Mouse (Mus musculus) thymus, postnatal 0 days (tissue): ENCODE data around the gene Lin7a. TPM values are rescaled to one million over a fixed set of nuclear protein-coding genes. Genes with fewer than 3 reads are reported as not detected.

Source experiments
- DNase-seq: peaks from one replicate; pipeline ENCODE4 v3.0.0-alpha.2; 2015; ENCODE audit warnings: low spot score
- polyA plus RNA-seq: library from polyadenylated mRNA; unstranded; fragments of >200 nt; fragmentation: Nextera tagmentation; extraction: Ambion mirVana; gene quantifications from 2 replicates; pipeline ENCODE4 v1.2.1, GENCODE M21; 2015

The Lin7a gene
- polyA plus RNA-seq, 1 experiment from 2014 or later: 1.1 TPM

DNA sequence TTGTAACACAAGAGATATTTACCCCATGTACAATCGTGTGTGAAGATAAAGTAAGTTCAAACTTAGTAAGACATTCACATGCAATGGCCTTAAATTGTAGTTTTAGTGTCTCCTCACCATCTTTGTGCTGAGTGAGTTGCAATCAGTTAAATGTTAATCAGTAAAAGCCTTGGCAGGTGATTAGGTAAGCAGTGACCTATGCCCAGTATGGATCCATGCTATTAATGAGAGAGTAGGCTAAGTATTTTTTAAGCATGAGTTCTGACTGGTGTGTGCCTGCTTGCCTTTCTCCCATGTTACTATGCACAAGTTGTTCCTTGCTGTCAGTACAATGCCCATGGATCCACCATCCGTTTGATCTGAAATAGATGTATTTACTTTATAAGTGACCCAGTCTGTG is 44.6 kb downstream of the Lin7a start:
- DNase-seq: no peak

GRCm38 (mm10) chr10:107319648-107320047 is 48.2 kb downstream of the Lin7a start:
- no peak for DNase-seq

DNA sequence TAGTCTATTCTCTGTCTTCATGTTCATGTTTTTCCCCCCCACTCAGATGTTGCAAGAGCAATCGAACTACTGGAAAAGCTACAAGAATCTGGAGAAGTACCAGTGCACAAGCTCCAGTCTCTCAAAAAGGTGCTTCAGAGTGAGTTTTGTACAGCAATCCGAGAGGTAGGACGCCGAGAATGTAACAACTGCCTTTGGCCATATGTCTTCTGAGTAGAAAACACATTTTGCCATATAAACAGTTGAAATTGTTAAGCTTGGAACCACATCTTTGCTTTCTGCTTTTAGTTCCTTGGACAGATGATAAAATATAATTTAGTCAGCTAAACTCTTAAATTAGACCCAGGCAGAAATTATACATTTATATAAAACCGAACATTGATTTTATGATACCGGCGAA is 52.4 kb downstream of the Lin7a start:
- no peak for DNase-seq

DNA sequence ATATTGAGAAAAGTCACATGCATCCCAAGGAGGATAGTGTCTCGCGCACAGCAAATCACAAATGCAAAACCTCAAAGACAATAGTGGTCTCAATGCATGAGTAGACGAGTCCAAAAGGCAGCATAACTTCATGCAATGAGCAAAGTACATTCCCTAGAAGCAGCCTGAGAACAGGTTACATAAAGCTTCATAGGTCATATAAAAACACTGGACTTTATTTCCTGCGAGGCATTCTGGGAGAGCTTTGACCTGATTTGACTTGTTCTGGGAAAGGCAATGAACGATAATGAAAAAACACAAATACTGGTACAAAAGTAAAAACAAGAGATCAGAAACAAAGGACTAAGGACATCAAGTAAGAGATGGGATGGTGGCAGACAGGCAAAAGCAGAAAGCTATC is 54.1 kb downstream of the Lin7a start:
- DNase-seq: no peak

DNA sequence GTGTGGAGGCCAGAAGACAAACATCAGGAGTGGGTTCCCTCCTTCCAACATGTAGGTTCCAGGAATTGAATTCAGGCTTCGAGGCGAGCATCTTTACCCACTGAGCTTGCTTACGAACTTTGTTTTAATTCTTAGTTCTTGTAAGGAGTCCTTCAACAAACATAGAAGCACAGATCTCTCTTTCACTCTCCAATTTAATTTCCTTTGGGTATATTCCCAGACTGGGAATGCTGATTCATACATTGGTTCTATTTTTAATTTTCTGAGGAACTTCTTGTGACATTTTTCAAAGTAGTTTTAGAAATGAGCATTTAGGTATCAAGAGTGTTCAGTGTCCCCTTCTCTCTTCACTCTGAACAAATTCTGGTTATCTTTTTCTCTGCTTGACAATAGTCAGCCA is 68.0 kb downstream of the Lin7a start:
- DNase-seq: no peak

DNA sequence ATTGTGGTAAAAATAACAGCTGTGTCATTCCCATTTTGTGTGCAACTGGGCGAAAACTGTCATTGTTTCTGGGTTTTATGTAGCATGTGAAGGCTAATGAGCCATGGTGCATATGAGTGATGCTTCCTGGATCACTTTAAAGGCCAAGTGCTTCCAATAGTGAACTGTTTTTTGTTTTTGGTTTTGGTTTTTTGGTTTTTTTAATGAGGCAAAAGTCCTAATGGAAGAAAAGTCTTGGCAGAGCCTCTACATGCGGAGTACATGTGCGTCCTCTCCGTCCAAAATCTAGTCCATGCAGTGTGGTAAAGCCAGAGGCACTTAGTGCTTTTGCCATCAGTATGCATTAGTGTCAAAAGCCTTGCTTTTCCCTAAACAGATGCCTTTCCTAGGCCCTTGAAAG is 69.7 kb downstream of the Lin7a start:
- no peak for DNase-seq

- no peak for DNase-seq
These were observed 72.7 kb downstream of the Lin7a start for GRCm38 (mm10) chr10:107344200-107344599.

- DNase-seq: no peak
These were observed 76.4 kb downstream of the Lin7a start for GRCm38 (mm10) chr10:107347842-107348241.

DNA sequence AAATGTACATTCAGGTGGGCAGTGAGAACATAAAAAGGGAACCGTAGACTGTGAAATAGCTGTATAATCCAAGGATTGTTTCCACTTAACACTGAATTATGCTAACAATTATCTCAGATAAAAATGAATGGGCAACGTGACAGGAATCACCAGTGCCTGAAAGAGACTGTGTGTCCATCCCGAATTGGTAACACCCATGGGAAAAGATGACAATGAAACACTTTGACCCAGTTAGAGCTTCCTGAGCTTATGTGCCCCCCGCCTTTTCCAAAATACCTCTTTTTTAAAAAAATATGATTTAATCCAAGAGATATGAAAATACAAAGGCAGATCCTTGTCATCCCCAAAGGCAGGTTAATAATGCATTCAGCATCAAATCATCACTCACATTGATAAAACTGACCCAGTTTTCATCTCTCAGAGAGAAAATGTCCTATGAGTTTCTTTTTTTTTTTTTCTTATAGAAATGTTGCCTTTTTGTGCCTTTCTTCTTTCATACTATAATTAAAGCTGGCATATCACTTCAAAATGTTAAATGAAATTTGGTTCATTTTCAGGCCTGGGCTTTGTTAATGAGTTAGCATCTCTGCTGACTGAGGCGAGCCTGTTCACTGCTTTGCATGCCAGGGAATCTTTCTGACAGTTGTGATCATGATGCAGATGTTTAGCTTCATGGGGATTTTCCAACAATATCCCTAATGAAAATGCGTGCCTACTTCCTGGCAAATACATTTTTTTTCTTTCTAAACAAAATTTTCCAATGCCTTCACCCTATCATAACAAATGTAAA is 80.4 kb downstream of the Lin7a start:
- no peak for DNase-seq

- no peak for DNase-seq
These were observed 82.0 kb downstream of the Lin7a start for GRCm38 (mm10) chr10:107353483-107353882.

DNA sequence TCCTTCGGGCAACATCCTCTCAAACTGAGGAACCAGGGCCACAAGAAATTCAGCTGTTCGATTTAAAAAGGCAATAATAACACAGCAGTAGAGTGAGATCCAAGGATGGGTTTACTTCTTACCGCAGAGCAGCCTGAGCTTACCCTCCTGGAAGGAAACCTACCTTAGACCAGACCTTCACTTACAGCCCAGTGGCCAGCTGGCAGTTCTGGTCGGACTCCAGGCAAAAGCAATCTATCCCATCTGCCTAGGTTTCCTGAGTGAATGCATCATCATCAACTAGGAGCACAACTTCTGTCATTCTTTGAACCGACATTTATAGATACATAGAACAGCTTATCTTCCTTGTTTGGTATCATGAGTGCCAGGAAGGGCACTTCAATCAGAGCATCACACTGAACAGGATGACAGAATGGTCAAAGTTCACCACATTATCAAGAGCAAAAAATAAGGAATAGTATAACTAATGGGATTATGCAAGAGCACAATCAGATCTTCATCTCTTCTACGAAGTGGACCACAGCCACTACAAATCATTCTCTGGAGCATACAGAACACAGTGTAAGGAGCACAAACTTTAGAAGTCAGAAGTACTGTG is 87.1 kb downstream of the Lin7a start:
- DNase-seq: no peak

GRCm38 (mm10) chr10:107359296-107359695 is 87.8 kb downstream of the Lin7a start:
- no peak for DNase-seq

- DNase-seq: no peak
These were observed 90.1 kb downstream of the Lin7a start for GRCm38 (mm10) chr10:107361546-107361945.

DNA sequence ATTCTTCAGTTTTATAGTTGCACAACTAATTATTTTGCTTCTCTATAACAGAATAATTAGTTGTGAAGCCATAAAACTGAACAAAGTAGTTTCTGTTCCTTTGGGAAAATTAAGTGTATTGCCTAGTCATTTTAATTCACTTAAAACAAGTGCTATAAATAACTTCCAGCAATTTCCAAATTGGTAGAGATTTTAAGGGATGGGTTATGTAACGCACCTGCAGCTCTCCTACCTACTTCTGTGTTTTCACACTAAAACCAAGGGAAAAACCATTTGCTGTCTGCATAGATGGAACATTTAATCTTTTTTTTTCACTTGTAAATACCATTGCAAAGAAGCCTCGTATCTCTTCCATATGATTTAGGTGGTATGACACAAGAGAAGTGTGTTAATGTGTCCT is 90.5 kb downstream of the Lin7a start:
- DNase-seq: no peak

GRCm38 (mm10) chr10:107363049-107363816 is 91.7 kb downstream of the Lin7a start:
- DNase-seq: no peak

DNA sequence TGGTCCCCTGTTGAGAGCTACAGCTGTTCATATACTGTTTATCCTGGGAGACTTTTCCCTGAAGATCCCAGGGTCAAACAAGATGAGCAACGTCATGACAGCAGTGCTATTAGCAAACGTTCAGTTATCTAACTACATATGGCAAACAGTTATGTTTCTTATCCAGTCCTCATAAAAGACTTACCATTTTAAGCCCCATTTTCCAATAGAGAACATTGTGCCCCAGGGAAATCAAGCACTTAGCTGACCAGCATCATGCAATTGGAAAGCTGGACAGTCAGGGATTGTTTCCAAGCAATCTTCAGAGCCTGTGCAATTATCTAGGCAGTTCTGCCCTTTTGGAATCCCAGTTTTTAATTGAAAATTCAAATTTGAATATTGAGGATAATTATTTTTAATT is 105.7 kb downstream of the Lin7a start:
- DNase-seq: no peak

- no peak for DNase-seq
These were observed 109.8 kb downstream of the Lin7a start for GRCm38 (mm10) chr10:107381143-107381746.

DNA sequence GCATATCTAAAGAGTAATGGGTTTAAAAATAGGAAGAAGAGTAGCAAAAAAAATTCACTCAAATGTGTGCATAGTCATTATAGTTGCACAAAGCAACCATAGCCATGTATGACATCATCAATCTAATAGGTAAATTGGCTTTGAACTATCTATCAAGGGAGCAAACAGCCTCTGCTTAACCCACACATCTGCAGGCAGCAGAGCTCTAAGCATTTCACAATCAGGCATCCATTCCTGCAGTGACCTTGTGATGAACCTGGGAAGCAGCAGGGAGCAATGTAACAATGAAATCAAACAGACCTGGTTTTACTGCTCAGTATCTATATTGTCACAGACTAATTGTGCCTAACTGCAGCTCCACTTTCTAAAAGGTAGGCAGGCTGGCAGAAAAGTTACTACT is 112.3 kb downstream of the Lin7a start:
- DNase-seq: no peak

GRCm38 (mm10) chr10:107389505-107389904 is 118.0 kb downstream of the Lin7a start:
- DNase-seq: no peak

DNA sequence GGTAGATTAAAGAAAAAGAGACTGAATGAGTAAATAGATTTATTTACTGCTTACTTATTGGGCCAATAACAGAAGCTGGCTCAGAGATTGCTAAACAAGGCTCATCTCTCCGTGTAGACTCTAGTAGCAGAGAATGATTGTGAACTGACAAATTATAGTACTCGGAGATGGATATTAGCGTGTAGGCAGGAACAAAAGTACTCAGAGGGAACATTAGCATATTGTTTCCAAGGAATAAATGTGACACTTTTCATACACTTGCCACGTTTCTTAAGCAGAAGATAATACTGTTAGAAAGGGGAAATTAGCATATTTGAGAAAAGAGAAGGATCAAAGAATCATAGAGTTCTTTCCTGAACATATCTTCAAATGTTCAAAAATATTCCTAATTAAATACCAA is 133.9 kb downstream of the Lin7a start:
- DNase-seq: no peak

- no peak for DNase-seq
These were observed 146.8 kb downstream of the Lin7a start for GRCm38 (mm10) chr10:107418306-107418705.

DNA sequence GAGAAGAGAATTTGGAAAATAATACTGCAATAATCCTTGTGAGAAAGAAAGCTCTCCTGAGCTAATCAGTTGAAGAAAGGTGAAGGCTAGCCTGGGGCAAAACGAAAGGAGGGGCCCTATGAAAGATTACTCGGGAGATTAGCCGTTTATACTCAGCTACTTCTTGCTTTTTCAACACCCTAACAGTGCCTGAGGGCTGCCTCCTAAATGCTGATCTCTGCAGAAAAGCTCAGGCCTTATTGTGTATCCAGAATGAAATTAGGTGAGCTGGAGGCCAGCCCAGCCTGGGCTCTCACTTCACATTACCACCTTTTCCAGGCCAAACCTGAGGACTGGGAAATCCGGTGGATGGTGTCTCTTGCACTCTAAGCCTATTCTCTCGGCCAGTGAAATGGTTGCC is 165.5 kb downstream of the Lin7a start:
- no peak for DNase-seq
